Mouse (Mus musculus) spleen, postnatal 4 days (tissue): ENCODE results near the gene Rbm7.
A peak's percentile ranks its signal among the peaks of the same experiment; 100 is the strongest.
"Not testable (repeated sequence)": the region's sequence is repeated elsewhere in the genome, so short reads cannot be mapped to it uniquely, and the experiment has no call there.

Experiments
- DNase-seq, 2 experiments: peaks; one replicate each; pipeline ENCODE4 v3.0.0; 2022; ENCODE audit warnings: low spot score in 2 of 2

Rbm7 gene

GRCm38 (mm10) chr9:48480411-48481213, 14.5 kb downstream of the Rbm7 start, which contains the start of gene Rexo2:
Gene Rexo2, minus strand, starts transcription at chr9:48480623.
- peak; percentile 94 to 95 for DNase-seq

DNA sequence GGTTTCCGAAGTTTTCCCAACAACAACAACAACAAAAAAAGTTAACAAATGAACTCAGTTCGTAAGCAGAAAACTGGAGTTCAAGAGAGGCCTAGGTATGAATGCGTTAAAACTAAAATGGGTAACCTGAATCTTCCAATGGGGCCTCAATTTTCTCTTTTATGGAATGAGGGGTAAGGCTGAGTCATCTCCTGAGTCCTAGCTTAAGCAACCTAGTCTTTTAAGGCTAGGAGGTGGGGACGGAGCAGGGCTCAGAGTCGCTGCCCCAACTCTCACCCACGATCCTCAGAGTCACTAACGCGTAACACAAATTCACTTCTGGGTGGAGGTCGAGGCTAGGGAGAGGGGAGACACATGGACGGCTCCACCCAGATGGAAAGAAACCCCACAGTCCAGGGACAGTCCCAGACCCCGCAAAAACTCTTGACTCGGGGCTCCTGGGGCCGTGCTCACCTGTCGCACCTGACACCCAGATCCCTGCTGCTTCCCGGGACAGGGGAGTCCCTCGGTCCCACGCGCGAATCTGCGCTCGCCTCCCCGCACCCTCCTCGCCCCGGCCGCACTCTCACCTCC, 15.2 kb downstream of the Rbm7 start:
- no peak for DNase-seq

- DNase-seq = no peak
Observed at GRCm38 (mm10) chr9:48478808-48479207, 16.3 kb downstream of the Rbm7 start.

DNA sequence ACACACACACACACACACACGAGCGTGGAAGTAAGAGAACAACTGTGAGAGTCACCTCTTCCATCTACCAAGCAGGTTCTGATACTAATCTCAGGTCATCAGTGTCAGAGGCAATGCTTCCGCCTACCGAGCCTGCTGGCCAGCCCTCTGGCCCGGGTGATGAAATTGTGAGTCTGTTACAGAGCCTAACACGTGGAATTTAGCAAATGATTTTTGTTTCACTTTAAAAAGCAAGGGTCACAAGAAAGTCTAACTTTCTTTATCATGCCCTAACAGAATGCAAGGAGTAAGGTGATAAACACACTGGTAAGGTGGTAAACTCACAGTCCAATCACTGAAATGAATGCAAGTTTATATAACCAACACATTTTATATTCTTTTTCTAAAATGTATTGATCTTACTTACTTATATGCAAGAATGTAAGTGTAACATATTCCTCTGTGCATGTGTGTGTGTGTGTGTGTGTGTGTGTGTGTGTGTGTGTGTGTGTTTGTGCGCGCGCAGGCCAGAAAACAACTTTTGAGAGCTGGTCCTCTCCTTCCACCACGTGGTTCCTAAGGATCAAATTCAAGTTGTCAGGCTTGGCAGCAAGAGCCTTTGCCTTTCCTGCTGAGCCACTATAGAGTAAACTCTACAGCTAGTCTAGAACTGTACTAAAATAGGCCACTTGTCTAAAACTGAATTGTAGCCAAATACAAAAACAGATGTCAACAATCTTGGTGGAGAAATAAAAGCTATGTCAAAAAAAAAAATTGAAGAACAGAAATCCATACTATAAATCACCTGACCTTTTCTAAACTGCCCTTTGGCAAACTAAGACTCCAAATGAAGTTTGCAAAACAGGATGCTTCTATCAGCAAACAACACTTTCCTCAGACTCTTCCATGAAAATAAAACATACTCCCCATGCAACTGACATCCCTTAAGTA, 18.6 kb downstream of the Rbm7 start:
- no peak for DNase-seq

DNA sequence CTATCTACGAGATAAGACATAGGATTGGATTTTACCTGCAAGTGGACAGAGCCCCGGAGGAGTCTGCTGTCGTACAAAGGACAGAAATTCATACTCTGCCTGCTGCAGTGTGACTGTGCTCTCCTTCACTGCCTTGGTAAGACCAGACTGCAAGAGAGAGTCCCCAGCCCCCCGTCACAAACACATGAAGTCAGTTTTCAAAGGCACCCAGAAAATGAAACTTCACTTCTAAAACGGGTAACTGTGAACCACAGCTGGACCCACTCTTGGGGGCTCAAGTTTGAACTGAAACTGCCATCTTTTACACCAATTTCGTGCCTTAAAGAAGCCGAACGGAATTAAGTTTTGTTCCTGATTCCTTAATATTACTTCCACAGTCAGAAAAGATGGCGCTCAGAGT, 20.7 kb downstream of the Rbm7 start:
- DNase-seq = no peak

DNA sequence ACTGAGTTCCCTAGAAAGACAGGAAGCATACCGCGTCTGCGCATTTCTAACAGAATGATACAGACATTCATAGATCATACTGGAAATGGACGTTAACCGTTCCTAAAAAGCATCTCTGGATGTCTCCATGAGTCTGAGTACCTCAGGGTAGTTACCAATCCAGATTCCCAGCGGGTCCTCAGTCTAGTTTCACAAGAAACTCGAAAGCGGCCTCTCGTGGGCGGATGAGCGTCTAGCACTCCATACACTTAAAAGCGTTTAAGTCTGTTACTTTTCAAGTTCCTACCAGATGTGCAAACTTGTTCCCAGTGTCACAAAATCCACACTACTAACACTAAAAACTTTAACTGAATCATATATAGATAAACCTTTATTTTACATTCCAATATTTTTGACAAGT, 22.0 kb downstream of the Rbm7 start:
- no peak for DNase-seq

- no peak for DNase-seq
Observed at GRCm38 (mm10) chr9:48472441-48473025, 22.6 kb downstream of the Rbm7 start.

- DNase-seq = not testable (repeated sequence)
Observed at GRCm38 (mm10) chr9:48467471-48467870, 27.6 kb downstream of the Rbm7 start.

GRCm38 (mm10) chr9:48466804-48467203, 28.3 kb downstream of the Rbm7 start:
- peak; percentile 76 to 90 for DNase-seq

GRCm38 (mm10) chr9:48465671-48466070, 29.4 kb downstream of the Rbm7 start:
- no peak for DNase-seq

- no peak for DNase-seq
Observed at GRCm38 (mm10) chr9:48461545-48461944, 33.6 kb downstream of the Rbm7 start.

- DNase-seq = no peak
Observed at GRCm38 (mm10) chr9:48460720-48461119, 34.4 kb downstream of the Rbm7 start.

DNA sequence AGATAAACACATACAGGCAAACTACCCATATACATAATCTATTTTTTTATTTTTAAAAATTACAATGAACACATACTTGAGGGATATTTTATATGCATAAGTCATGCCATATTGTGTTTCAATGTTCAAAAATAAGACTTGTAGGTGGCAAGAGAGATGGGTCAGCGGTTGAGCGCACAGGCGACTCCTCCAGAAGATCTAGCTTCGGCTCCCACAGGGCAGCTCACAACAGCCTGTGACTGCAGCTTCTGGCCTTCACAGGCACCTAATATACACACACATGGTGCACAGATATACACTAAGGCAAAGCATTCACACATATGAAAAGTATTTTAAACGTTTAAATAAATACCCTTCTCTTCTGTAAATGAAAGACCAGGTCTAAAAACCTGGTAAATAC, 35.7 kb downstream of the Rbm7 start:
- DNase-seq = peak; percentile 4 to 55

- DNase-seq = peak; percentile 13 to 58
Observed at GRCm38 (mm10) chr9:48458879-48459278, 36.2 kb downstream of the Rbm7 start.

DNA sequence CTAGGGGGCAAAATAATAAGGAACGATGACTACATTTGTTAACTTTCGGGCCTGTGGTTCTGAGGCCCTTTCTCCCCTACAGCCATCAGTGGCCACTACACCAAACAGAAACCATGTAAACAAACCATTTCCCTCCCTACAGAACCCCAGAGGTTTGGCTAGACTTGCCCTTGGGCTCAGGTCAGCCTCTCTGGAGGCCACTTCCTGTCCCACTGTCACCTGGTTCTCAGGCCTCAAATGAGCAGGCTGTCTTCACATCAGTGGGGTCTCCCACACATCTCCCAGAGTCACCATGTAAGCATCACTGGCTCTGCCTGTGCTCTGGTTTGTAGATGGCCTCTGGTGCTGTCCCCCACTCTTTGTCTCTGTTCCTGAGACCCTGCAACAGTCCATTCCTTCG, 39.1 kb downstream of the Rbm7 start:
- DNase-seq = peak; percentile 8 to 51

GRCm38 (mm10) chr9:48450066-48450465, 45.0 kb downstream of the Rbm7 start:
- peak; percentile 6 to 40 for DNase-seq

DNA sequence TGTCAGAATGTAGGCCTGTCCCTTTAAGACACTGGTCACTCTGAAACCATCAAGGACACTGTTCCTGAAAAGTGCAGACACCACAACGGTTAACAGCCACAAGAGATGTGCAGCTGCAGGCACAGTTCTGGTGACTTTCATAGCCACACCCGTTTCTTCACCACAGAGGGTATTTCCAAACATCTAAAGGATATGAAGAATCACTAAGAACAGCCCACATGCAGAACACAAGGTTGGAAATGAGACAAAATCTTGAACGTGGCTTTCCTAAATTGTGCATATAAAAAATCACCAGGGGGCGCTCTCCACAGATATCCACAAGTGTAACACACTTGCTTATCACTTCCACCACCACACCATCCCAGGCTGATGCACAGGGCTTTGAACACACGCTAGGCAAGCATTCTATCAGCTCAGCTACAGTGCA, 47.3 kb downstream of the Rbm7 start:
- peak; percentile 39 to 71 for DNase-seq

- DNase-seq = peak; percentile 11 to 41
Observed at GRCm38 (mm10) chr9:48444821-48445220, 50.3 kb downstream of the Rbm7 start.

DNA sequence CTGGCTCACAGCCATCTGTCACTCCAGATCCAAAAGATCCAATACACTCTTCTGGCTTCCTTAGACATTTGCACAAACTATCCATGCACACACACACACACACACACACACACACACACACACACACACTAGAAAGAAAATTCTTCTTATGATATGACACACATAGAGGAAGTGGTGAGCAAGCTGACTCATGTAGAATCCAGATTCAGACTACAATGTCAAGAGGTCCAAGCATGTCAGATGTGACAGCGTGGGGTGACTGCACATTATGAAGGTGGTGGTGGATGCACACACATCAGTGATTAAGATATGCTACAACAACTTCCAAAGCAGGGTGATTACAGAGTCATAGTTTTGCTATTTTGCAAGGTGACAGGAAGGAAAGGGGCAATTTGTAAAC, 51.2 kb downstream of the Rbm7 start:
- DNase-seq = peak; percentile 8 to 42
